Mouse (Mus musculus) liver, embryonic 14.5 days (tissue): ENCODE data around the gene Cmip. TPM values are rescaled to one million over a fixed set of nuclear protein-coding genes. Genes with fewer than 3 reads are reported as not detected.

ENCODE experiments used
- ATAC-seq: fragments of 200-750 bp; cut with Nextera tagmentation; 2 replicates; pipeline ENCODE4 v1.8.0; 2017; ENCODE audit warnings: moderate number of reproducible peaks, mild to moderate bottlenecking, moderate library complexity; ENCODE audit not compliant: insufficient read depth
- DNase-seq, 3 experiments: peaks; one replicate each; pipeline ENCODE4 v3.0.0-alpha.2; 2012 to 2013; ENCODE audit warnings: low read depth in 3 of 3, low spot score in 3 of 3
- H3K27ac ChIP-seq: fragments of 300-500 bp; sonication (generic); 2 replicates; pipeline ENCODE4 v1.5.1; 2014; ENCODE audit warnings: moderate library complexity, mild to moderate bottlenecking, control low read depth, inconsistent platforms
- H3K27me3 ChIP-seq: fragments of 300-500 bp; sonication (generic); 2 replicates; pipeline ENCODE4 v1.6.1; 2014; ENCODE audit warnings: mild to moderate bottlenecking, low read length, moderate library complexity; ENCODE audit not compliant: control insufficient read depth, insufficient read depth
- H3K36me3 ChIP-seq: fragments of 300-500 bp; sonication (generic); replicated peaks from 2 replicates; pipeline ENCODE4 v1.6.1; 2014; ENCODE audit warnings: low read depth; ENCODE audit not compliant: control insufficient read depth, insufficient read depth
- H3K4me1 ChIP-seq, 2 experiments: fragments of 200-500 bp in 1 of 2; fragments of 300-500 bp in 1 of 2; sonication (generic) in 1 of 2; replicated peaks; 2 replicates each; pipeline ENCODE4 v1.6.1; 2012 to 2014; ENCODE audit warnings: antibody characterized with exemption in 1 of 2, inconsistent platforms in 1 of 2, low read length in 1 of 2; ENCODE audit not compliant: control insufficient read depth in 2 of 2, insufficient read depth in 2 of 2
- H3K4me2 ChIP-seq: fragments of 300-500 bp; sonication (generic); 2 replicates; pipeline ENCODE4 v1.6.1; 2014; ENCODE audit warnings: low read depth, mild to moderate bottlenecking, control low read depth, moderate library complexity
- H3K4me3 ChIP-seq, 2 experiments: fragments of 200-500 bp in 1 of 2; fragments of 300-500 bp in 1 of 2; sonication (generic) in 1 of 2; 2 replicates each; pipeline ENCODE4 v1.5.1; 2012 to 2014; ENCODE audit warnings: low read depth in 2 of 2, low read length in 2 of 2, mild to moderate bottlenecking in 2 of 2, control low read depth in 1 of 2, inconsistent platforms in 1 of 2, moderate library complexity in 1 of 2; ENCODE audit not compliant: insufficient read depth in 1 of 2
- H3K9ac ChIP-seq: fragments of 300-500 bp; sonication (generic); replicated peaks from 2 replicates; pipeline ENCODE4 v1.6.1; 2014; ENCODE audit warnings: mild to moderate bottlenecking, control low read depth, moderate library complexity
- H3K9me3 ChIP-seq: fragments of 300-500 bp; sonication (generic); 2 replicates; pipeline ENCODE4 v1.6.1; 2016; ENCODE audit warnings: low read length, mixed read lengths; ENCODE audit not compliant: control insufficient read depth
- CTCF ChIP-seq: IDR thresholded peaks from 2 replicates; pipeline ENCODE4 v1.5.1; 2016; ENCODE audit warnings: antibody characterized with exemption, low read depth, control low read depth
- EP300 ChIP-seq: IDR thresholded peaks from 2 replicates; pipeline ENCODE4 v1.6.1; 2016; ENCODE audit warnings: antibody characterized with exemption, low read depth
- WGBS: fragments of 180-500 bp; shearing (Covaris S2); extraction: QIAGEN DNeasy Blood & Tissue Kit; methylation state at CpG from one replicate; pipeline ENCODE4 v1.1.7; 2014; ENCODE audit not compliant: insufficient replicate concordance; 5-methylcytosine and 5-hydroxymethylcytosine counted together
- polyA plus RNA-seq, 2 experiments: library from polyadenylated mRNA; depleted of rRNA in 1 of 2; stranded (reverse) in 1 of 2; unstranded in 1 of 2; fragments of >200 nt; fragmentation: Nextera tagmentation in 1 of 2; extraction: Ambion mirVana in 1 of 2; gene quantifications; 2 replicates each; pipeline versions ENCODE4 v1.2.1 to v1.2.3; 2012 to 2014

Cmip gene
- polyA plus RNA-seq, 2 experiments = 6.7 to 10.4 TPM

- H3K27me3 ChIP-seq = no peaks in the 10 kb centered on the region
- no peak overlapping the region for H3K4me2 ChIP-seq
- TF ChIP-seq EP300 = 0 out of 2 replicates have a peak, but pooled peaks have one; percentile 4
- no peak for TF ChIP-seq CTCF
- DNase-seq (no peak), ATAC-seq (no peak)
- no peaks in the 10 kb centered on the region for H3K9me3 ChIP-seq
- H3K36me3 ChIP-seq = no peaks in the 10 kb centered on the region
- WGBS = 23% methylated on average over 11 of the region's 11 CpGs
- peaks cover 0 to 9% of the 10 kb centered on the region in 2 experiments; a peak in 2 of 4 replicates for H3K4me1 ChIP-seq
- H3K27ac ChIP-seq = no peak overlapping the region
- no peak overlapping the region for H3K9ac ChIP-seq
- H3K4me3 ChIP-seq = no peak overlapping the region
Measured at GRCm38 (mm10) chr8:117248341-117248740, 8.5 kb upstream of the Cmip start.

- H3K4me3 ChIP-seq = no peak overlapping the region
- ATAC-seq = no peak
- peaks cover 5 to 14% of the 10 kb centered on the region in 2 experiments for H3K4me1 ChIP-seq
- no peak for DNase-seq
- no peak overlapping the region for H3K9ac ChIP-seq
- no peak overlapping the region for H3K27ac ChIP-seq
- H3K36me3 ChIP-seq = no peaks in the 10 kb centered on the region
- 52% methylated on average over 7 of the region's 7 CpGs for WGBS
- H3K27me3 ChIP-seq = no peaks in the 10 kb centered on the region
- no peaks in the 10 kb centered on the region for H3K9me3 ChIP-seq
- H3K4me2 ChIP-seq = no peak overlapping the region
- TF ChIP-seq CTCF (no peak), EP300 (no peak)
Measured at GRCm38 (mm10) chr8:117251086-117251681, 5.7 kb upstream of the Cmip start.

- H3K9me3 ChIP-seq = no peaks in the 10 kb centered on the region
- no peak overlapping the region for H3K4me3 ChIP-seq
- H3K27ac ChIP-seq = no peak overlapping the region
- H3K4me2 ChIP-seq = no peak overlapping the region
- ATAC-seq = no peak
- H3K4me1 ChIP-seq = peaks cover 5 to 14% of the 10 kb centered on the region in 2 experiments
- DNase-seq = no peak
- WGBS = 68% methylated on average over 8 of the region's 8 CpGs
- H3K9ac ChIP-seq = no peak overlapping the region
- no peaks in the 10 kb centered on the region for H3K36me3 ChIP-seq
- no peak for TF ChIP-seq EP300
- TF ChIP-seq CTCF = no peak
- H3K27me3 ChIP-seq = no peaks in the 10 kb centered on the region
Measured at GRCm38 (mm10) chr8:117252650-117253049, 4.2 kb upstream of the Cmip start.

- Histone ChIP-seq H3K9me3 (no peaks in the 10 kb centered on the region), H3K36me3 (no peaks in the 10 kb centered on the region), H3K27me3 (no peaks in the 10 kb centered on the region), H3K4me1 (peaks cover 6 to 12% of the 10 kb centered on the region in 2 experiments), H3K4me3 (no peak overlapping the region), H3K27ac (no peak overlapping the region), H3K9ac (no peak overlapping the region), H3K4me2 (no peak overlapping the region)
- TF ChIP-seq EP300 (0 out of 2 replicates have a peak, but pooled peaks have one; percentile 32), CTCF (peak; percentile 62)
- DNase-seq (no peak), ATAC-seq (no peak)
- 70% methylated on average over 17 of the region's 17 CpGs for WGBS
Measured at GRCm38 (mm10) chr8:117253390-117254269, 3.2 kb upstream of the Cmip start.

- Histone ChIP-seq H3K9me3 (no peaks in the 10 kb centered on the region), H3K36me3 (no peaks in the 10 kb centered on the region), H3K4me1 (peaks cover 13 to 18% of the 10 kb centered on the region in 2 experiments), H3K27ac (no peak overlapping the region), H3K4me3 (no peak overlapping the region), H3K9ac (no peak overlapping the region), H3K27me3 (no peaks in the 10 kb centered on the region), H3K4me2 (no peak overlapping the region)
- DNase-seq (no peak), ATAC-seq (no peak)
- 83% methylated on average over 6 of the region's 6 CpGs for WGBS
- TF ChIP-seq EP300 (no peak), CTCF (no peak)
Measured at GRCm38 (mm10) chr8:117254496-117254895, 2.4 kb upstream of the Cmip start.
